Mouse (Mus musculus): Measurements from ENCODE around the gene Smoc1.
A peak's percentile ranks its signal among the peaks of the same experiment; 100 is the strongest.

The Smoc1 gene

GRCm38 (mm10) chr12:81128693-81129092, 102.1 kb downstream of the Smoc1 start:
- no peak for DNase-seq (ENCODE audit: low spot score in 2 of 2)

GRCm38 (mm10) chr12:81130692-81131091, 104.1 kb downstream of the Smoc1 start:
- DNase-seq (ENCODE audit: low spot score in 2 of 2) = no peak

- no peak for DNase-seq (ENCODE audit: low spot score in 2 of 2)
These were observed 104.5 kb downstream of the Smoc1 start for GRCm38 (mm10) chr12:81131114-81131513.

DNA sequence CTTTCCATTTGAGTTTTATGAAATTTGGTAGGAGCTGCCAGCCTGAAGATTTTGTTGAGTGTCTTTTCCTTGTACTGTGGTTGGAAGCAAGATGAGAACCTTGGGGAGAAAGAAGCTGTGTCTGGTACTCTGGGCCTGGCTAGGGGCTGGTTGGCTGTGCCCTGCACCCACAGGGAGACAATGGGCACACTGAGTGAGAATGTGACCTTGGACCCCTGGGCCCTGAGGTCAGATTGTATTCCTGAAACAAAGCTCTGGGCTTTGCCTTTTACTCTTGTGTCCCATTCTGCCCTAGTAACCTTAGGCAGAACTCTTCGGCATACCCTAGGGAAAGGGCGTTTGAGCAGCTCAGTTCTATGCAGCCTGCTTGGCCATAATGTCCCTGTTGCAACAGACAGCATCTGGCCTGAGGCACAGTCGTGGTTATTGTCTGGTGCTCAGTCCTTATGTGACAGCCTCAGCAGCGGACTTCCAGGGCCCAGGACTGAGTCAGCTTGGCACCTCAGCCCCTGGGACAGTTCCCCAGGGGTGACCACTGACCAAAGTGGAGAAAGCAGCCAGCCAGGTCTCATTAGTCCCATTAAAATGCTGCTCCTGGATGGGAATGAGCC, 106.6 kb downstream of the Smoc1 start:
- no peak for DNase-seq (ENCODE audit: low spot score in 2 of 2)

DNA sequence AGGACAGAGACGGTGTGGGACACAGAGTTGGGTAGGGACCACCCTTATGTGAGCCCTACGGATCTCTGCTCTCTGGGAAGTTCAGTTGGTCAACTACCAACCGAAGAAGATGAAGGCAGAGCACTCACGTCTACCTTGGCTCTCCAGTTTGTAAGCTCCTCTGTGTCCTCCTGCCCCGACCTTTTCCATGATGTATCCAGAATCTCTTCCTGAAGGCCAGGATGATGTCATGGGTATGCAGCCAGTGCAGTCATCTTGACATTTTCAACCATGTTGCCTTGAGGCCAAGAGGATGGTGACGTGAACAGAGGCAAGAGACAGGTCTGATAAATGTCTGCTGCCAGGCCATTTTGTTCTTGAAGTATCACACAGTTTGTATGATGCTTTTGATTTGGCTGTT, 111.6 kb downstream of the Smoc1 start:
- DNase-seq (ENCODE audit: low spot score in 2 of 2) = no peak

GRCm38 (mm10) chr12:81139463-81139862, 112.9 kb downstream of the Smoc1 start:
- no peak for DNase-seq (ENCODE audit: low spot score in 2 of 2)

GRCm38 (mm10) chr12:81140594-81141328, 114.2 kb downstream of the Smoc1 start:
- DNase-seq (ENCODE audit: low spot score in 2 of 2) = peak; percentile 67 to 76

GRCm38 (mm10) chr12:81141329-81141711, 114.7 kb downstream of the Smoc1 start:
- peak in 1 of 2 experiments; percentile 10 for DNase-seq (ENCODE audit: low spot score in 2 of 2)

GRCm38 (mm10) chr12:81142231-81142630, 115.6 kb downstream of the Smoc1 start:
- DNase-seq (ENCODE audit: low spot score in 2 of 2) = peak; percentile 6 to 11

- DNase-seq (ENCODE audit: low spot score in 2 of 2) = no peak
These were observed 117.6 kb downstream of the Smoc1 start for GRCm38 (mm10) chr12:81144201-81144600.

- peak; percentile 54 to 65 for DNase-seq (ENCODE audit: low spot score in 2 of 2)
These were observed 120.0 kb downstream of the Smoc1 start for GRCm38 (mm10) chr12:81146417-81147180.

GRCm38 (mm10) chr12:81147956-81148355, 121.3 kb downstream of the Smoc1 start:
- DNase-seq (ENCODE audit: low spot score in 2 of 2) = no peak

DNA sequence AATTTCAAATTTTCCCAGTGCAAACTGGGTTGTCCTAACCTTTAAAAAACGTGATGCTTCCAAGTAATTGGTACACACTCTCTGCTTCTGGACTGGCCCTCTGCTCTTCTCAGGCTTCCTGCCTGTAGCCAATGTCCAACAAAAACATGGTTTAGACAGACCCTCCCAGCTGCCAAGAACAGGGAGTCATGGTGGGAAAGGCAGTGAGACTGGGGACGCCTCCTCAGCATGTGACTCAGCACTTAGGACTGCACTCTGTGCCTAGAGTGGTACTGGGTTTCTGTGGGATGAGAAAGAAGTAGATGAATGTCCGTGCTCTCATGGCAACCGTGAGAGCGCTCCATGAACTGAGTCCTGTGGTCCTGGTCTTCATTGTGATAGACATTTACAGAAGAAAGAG, 124.3 kb downstream of the Smoc1 start:
- no peak for DNase-seq (ENCODE audit: low spot score in 2 of 2)

DNA sequence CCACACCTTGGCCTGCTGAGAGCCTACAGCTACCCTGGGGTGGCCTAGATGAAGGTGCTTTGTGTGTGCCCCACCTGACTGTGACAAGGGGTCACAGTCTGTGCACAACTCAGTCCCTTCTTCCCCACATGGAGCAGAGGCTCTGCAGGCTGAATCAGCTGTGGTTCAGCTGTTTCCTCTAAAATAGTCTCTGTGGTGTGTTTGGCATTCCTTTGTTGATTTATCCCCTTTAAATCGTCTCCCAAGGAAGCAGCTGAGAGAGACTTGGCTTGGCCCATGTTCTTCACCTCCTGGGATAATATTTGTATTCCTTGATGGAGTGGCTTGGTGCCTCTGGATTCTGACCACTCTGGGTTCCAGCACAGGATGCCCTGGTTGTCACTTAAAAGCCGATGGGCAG, 125.5 kb downstream of the Smoc1 start:
- no peak for DNase-seq (ENCODE audit: low spot score in 2 of 2)

DNA sequence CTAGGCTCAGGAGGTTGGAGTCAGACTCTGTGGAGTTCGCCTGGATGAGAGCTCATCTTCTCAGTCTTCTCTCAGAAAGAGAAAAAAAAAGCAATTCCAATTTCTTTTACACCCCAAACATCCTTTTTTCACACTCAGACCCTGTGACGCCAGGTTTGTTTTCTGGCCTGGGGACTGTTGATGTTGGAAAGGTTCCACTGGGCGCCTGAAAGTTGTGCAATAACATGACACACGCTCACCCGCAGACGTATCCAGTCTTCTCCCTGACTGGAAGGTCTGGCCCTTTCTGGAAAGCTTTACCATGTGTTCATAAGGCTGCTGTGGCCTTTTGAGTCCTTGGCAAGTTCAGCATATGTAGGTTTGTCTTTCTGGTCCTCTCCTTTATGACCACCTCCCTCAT, 129.1 kb downstream of the Smoc1 start:
- DNase-seq (ENCODE audit: low spot score in 2 of 2) = no peak

DNA sequence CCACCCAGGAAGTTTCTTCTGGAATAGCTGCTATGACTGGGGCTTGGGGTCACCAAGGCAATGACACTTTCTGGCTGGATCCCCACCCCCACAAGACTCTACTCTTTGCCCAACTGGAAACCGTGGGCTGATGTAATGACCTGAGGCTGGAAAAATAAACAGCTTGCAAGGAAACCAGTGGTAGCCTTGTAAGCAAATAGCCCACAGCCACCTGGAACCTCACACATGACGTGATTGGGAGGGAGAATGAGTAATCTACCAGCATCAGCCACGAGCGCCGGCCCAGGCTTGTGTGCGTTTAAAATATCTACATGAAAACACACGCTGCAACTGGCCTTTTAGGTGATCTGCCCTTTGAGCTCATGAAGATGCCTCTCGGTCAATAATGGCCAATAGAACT, 130.2 kb downstream of the Smoc1 start:
- no peak for DNase-seq (ENCODE audit: low spot score in 2 of 2)

DNA sequence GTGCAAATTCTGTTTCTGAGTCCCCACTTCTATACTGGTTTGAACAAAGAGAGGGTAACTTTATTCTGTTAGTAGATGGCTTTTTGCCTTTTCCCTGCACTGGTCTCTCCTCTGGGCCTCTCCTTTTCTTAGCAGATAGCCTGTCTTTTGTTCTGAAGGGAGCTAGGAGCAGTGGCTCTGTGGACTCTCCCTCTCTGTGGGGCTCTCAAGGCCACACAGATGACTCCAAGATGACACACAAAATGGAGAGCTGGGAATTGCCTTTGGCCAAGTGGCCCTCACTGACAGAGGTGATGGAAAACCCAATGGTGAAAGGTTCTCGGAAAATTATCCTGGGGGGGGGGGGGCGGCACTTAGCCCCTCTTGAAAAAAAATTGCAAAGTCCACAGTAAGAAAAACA, 133.3 kb downstream of the Smoc1 start:
- DNase-seq (ENCODE audit: low spot score in 2 of 2) = no peak

DNA sequence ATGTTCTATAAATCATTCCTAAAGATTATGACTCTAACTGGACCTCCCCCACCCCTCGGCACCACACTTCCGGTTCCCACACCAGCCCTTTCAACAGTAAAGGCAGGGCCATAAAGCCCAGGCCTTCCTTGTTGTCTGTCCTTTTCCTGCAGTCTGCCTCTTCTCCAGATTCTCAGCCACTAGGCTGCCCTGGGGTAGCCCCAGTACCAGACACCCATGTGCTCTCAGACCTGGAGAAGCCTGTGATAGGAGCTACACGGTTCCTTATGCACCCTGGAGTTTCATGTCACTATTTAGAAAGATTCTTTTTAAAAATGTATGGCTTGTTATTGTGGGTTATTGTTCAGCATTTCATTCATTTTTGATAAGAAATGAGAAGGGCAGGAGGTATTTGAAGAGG, 133.8 kb downstream of the Smoc1 start:
- DNase-seq (ENCODE audit: low spot score in 2 of 2) = no peak

DNA sequence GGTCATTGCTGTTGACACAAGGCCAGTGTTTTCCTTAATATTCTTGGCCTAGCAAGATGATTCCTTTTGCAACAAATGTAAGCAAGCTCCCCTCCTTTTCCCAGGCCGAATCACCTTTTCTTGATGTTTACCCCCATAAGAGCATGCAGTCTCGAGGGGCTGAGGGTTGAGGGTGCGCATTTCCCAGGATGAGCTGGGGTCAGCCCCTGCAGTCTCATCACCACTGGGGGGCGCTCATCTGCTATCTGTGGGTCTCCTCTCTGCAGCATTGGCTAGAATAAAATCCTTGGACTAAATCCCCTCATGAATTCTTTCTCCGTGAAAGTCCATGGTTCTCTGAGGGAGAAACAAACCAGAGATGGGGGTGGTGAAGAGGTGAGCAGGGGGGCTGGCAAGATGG, 134.2 kb downstream of the Smoc1 start:
- DNase-seq (ENCODE audit: low spot score in 2 of 2) = peak in 1 of 2 experiments; percentile 46

- DNase-seq (ENCODE audit: low spot score in 2 of 2) = no peak
These were observed 134.7 kb downstream of the Smoc1 start for GRCm38 (mm10) chr12:81161282-81161681.

- DNase-seq (ENCODE audit: low spot score in 2 of 2) = no peak
These were observed 136.5 kb downstream of the Smoc1 start for GRCm38 (mm10) chr12:81163131-81163530.

DNA sequence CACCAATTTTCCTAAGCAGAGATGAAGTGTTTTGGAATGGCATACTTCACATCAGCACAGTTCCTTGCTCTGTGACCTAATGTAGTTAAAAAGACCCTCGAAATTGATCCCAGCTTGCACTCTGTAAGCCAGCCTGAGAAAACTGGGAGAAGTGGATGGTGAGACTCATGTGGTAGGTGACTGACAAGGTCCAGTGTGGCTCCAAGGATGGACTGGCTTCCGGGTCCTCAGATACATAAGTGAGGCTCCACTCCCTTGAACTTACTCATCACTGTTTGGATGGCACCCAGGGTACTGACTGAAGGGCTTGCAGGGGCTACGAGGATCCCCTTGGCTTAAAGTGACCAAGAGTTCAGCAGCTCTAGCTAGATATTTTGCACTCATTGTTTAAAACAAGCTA, 137.0 kb downstream of the Smoc1 start:
- DNase-seq (ENCODE audit: low spot score in 2 of 2) = no peak

DNA sequence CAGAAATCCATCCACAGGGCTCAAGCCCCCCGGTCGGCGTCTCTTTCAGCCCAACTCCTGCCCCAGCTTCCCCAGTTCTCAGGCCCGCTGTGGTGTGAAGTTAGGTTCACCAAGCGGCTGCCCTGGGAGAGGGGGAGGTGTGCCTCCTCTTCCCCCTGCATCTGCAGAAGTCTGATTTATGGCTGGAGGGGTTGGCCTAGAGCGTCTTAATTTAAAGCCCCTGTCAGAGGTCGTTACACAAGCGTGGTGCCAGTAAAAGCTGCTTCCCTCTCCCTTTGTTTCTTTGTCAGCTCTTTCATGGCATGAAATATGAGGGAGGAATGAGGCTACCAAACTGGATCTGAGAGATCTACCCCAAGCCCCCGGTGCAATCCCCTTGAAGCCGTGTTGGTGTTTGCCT, 139.5 kb downstream of the Smoc1 start:
- no peak for DNase-seq (ENCODE audit: low spot score in 2 of 2)

Measured in right cerebral cortex, postnatal 10 days (tissue).